Mouse (Mus musculus): ENCODE results near the gene Efnb3. TPM values are rescaled to one million over a fixed set of nuclear protein-coding genes. Genes with fewer than 3 reads are reported as not detected.

Efnb3 gene
- polyA plus RNA-seq, 1 experiment from 2014 or later = 5.7 TPM

GRCm38 (mm10) chr11:69589207-69589834, 29.3 kb upstream of the Efnb3 start:
- H3K36me3 ChIP-seq (ENCODE audit: control insufficient read depth, insufficient read depth, low read length) = peaks cover 37% of the 10 kb centered on the region
- H3K4me3 ChIP-seq (ENCODE audit: low read length) = no peak overlapping the region
- no peak overlapping the region for H3K27ac ChIP-seq (ENCODE audit: low read length)
- ATAC-seq (ENCODE audit: low read depth) = no peak
- H3K4me2 ChIP-seq (ENCODE audit: low read depth, low read length) = no peak overlapping the region
- 89% methylated on average over 22 of the region's 22 CpGs for WGBS
- no peak overlapping the region for H3K9ac ChIP-seq (ENCODE audit: low read length)
- H3K4me1 ChIP-seq (replicated peaks; ENCODE audit: control insufficient read depth, insufficient read depth, low read length) = no peaks in the 10 kb centered on the region
- no peaks in the 10 kb centered on the region for H3K27me3 ChIP-seq (ENCODE audit: control insufficient read depth, insufficient read depth, low read depth, low read length)
- H3K9me3 ChIP-seq (ENCODE audit: control insufficient read depth, low read length) = no peaks in the 10 kb centered on the region

GRCm38 (mm10) chr11:69585718-69586325, 25.8 kb upstream of the Efnb3 start:
- no peaks in the 10 kb centered on the region for H3K27me3 ChIP-seq (ENCODE audit: control insufficient read depth, insufficient read depth, low read depth, low read length)
- ATAC-seq (ENCODE audit: low read depth) = no peak
- H3K4me1 ChIP-seq (replicated peaks; ENCODE audit: control insufficient read depth, insufficient read depth, low read length) = peaks cover 6% of the 10 kb centered on the region
- 77% methylated on average over 7 of the region's 7 CpGs for WGBS
- no peak overlapping the region for H3K4me2 ChIP-seq (ENCODE audit: low read depth, low read length)
- H3K9ac ChIP-seq (ENCODE audit: low read length) = no peak overlapping the region
- no peak overlapping the region for H3K27ac ChIP-seq (ENCODE audit: low read length)
- peaks cover 28% of the 10 kb centered on the region for H3K36me3 ChIP-seq (ENCODE audit: control insufficient read depth, insufficient read depth, low read length)
- H3K4me3 ChIP-seq (ENCODE audit: low read length) = no peak overlapping the region
- no peaks in the 10 kb centered on the region for H3K9me3 ChIP-seq (ENCODE audit: control insufficient read depth, low read length)

DNA sequence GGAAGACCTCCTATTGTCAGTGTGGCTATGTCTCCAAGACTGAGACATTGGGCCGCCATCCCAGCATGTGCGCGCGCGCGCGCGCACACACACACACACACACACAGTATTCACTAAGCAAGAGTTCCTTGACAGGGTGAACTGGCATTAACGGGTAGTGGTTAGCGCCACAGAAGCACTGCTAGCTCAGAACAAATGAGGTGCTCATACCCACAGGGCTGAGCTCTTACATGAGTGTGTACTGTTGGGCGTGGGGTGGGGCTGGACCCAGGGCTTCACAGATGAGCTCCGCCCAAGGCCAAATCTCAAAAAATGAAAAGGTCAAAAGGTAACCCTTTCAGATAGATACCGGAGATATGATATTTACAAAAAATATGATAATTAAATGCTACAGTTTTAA, 24.9 kb upstream of the Efnb3 start:
- Histone ChIP-seq H3K4me3 (ENCODE audit: low read length) (no peak overlapping the region), H3K9ac (ENCODE audit: low read length) (no peak overlapping the region), H3K4me2 (ENCODE audit: low read depth, low read length) (no peak overlapping the region), H3K9me3 (ENCODE audit: control insufficient read depth, low read length) (no peaks in the 10 kb centered on the region), H3K27me3 (ENCODE audit: control insufficient read depth, insufficient read depth, low read depth, low read length) (no peaks in the 10 kb centered on the region), H3K4me1 (replicated peaks; ENCODE audit: control insufficient read depth, insufficient read depth, low read length) (peaks cover 6% of the 10 kb centered on the region), H3K36me3 (ENCODE audit: control insufficient read depth, insufficient read depth, low read length) (peaks cover 28% of the 10 kb centered on the region), H3K27ac (ENCODE audit: low read length) (no peak overlapping the region)
- no peak for ATAC-seq (ENCODE audit: low read depth)
- 93% methylated on average over 13 of the region's 13 CpGs for whole genome bisulfite sequencing

- H3K4me1 ChIP-seq (replicated peaks; ENCODE audit: control insufficient read depth, insufficient read depth, low read length) = peaks cover 6% of the 10 kb centered on the region
- H3K36me3 ChIP-seq (ENCODE audit: control insufficient read depth, insufficient read depth, low read length) = peaks cover 20% of the 10 kb centered on the region
- H3K9me3 ChIP-seq (ENCODE audit: control insufficient read depth, low read length) = no peaks in the 10 kb centered on the region
- H3K4me3 ChIP-seq (ENCODE audit: low read length) = no peak overlapping the region
- ATAC-seq (ENCODE audit: low read depth) = no peak
- H3K27ac ChIP-seq (ENCODE audit: low read length) = no peak overlapping the region
- no peak overlapping the region for H3K4me2 ChIP-seq (ENCODE audit: low read depth, low read length)
- 83% methylated on average over 7 of the region's 7 CpGs for whole genome bisulfite sequencing
- H3K27me3 ChIP-seq (ENCODE audit: control insufficient read depth, insufficient read depth, low read depth, low read length) = no peaks in the 10 kb centered on the region
- no peak overlapping the region for H3K9ac ChIP-seq (ENCODE audit: low read length)
Observed at GRCm38 (mm10) chr11:69584008-69584407, 24.0 kb upstream of the Efnb3 start.

- 61% methylated on average over 9 of the region's 9 CpGs for WGBS
- Histone ChIP-seq H3K27me3 (ENCODE audit: control insufficient read depth, insufficient read depth, low read depth, low read length) (no peaks in the 10 kb centered on the region), H3K4me1 (replicated peaks; ENCODE audit: control insufficient read depth, insufficient read depth, low read length) (peaks cover 18% of the 10 kb centered on the region), H3K27ac (ENCODE audit: low read length) (no peak overlapping the region), H3K36me3 (ENCODE audit: control insufficient read depth, insufficient read depth, low read length) (peaks cover 3% of the 10 kb centered on the region), H3K9ac (ENCODE audit: low read length) (peak overlapping the region; percentile 86), H3K4me2 (ENCODE audit: low read depth, low read length) (peak overlapping the region; percentile 72), H3K9me3 (ENCODE audit: control insufficient read depth, low read length) (no peaks in the 10 kb centered on the region), H3K4me3 (ENCODE audit: low read length) (peak overlapping the region; percentile 22)
- no peak for ATAC-seq (ENCODE audit: low read depth)
Observed at GRCm38 (mm10) chr11:69582230-69582805, 22.3 kb upstream of the Efnb3 start.

DNA sequence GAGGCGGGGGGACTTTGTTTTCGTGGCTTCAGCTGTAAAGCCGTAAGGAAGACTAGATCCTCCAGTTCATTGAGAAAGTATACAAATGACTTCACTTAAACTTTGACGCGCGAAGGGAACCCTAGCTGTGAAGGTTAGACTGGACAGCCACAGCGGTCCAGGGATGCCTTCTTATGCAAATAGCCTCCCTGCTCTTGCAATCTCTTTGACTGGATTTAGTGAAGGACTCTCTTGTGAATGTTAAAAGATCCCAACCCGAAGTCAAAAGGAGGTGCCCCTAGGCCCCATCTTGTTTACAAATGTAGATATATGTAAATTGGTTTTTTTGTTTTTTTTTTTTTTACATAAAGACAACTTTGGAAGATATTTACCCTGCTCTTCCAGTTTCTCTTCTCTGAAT, 21.8 kb upstream of the Efnb3 start:
- WGBS = under 1% methylated on average over 8 of the region's 8 CpGs
- Histone ChIP-seq H3K36me3 (ENCODE audit: control insufficient read depth, insufficient read depth, low read length) (no peaks in the 10 kb centered on the region), H3K9me3 (ENCODE audit: control insufficient read depth, low read length) (no peaks in the 10 kb centered on the region), H3K27me3 (ENCODE audit: control insufficient read depth, insufficient read depth, low read depth, low read length) (no peaks in the 10 kb centered on the region), H3K27ac (ENCODE audit: low read length) (peak overlapping the region; percentile 98), H3K4me1 (replicated peaks; ENCODE audit: control insufficient read depth, insufficient read depth, low read length) (peaks cover 21% of the 10 kb centered on the region), H3K4me3 (ENCODE audit: low read length) (peak overlapping the region; percentile 89), H3K9ac (ENCODE audit: low read length) (peak overlapping the region; percentile 86), H3K4me2 (ENCODE audit: low read depth, low read length) (peak overlapping the region; percentile 72)
- ATAC-seq (ENCODE audit: low read depth) = no peak

DNA sequence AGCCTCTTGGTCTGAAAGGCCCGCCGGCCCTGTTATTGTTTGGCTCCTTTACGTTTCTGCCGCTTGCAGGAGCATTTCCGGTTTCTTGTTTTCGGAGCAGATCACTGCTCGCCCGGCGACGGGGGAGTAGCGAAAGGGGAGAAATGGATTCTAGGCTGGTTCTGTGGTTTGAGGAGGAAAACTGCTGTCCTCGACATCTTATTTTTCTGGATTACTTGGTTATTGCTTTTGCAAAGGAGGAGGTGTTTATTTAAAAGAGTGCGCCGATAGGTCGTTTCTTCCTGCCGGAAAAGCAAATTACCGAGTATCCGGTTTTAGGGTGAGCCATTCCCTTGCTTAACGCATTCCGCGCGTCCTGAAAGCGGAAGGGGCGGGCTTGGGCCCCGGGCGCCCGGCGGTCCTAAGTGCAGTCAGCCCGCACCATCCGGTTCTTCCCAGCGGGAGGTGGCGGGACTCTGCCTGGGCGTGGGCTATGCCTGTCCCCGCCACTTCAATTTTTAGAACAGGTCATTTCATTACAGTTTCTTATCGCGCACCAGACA, 21.2 kb upstream of the Efnb3 start:
- Histone ChIP-seq H3K4me3 (ENCODE audit: low read length) (peak overlapping the region; percentile 89), H3K4me1 (replicated peaks; ENCODE audit: control insufficient read depth, insufficient read depth, low read length) (peaks cover 21% of the 10 kb centered on the region), H3K9ac (ENCODE audit: low read length) (peak overlapping the region; percentile 86), H3K4me2 (ENCODE audit: low read depth, low read length) (peak overlapping the region; percentile 72), H3K27me3 (ENCODE audit: control insufficient read depth, insufficient read depth, low read depth, low read length) (no peaks in the 10 kb centered on the region), H3K36me3 (ENCODE audit: control insufficient read depth, insufficient read depth, low read length) (no peaks in the 10 kb centered on the region), H3K9me3 (ENCODE audit: control insufficient read depth, low read length) (no peaks in the 10 kb centered on the region), H3K27ac (ENCODE audit: low read length) (peak overlapping the region; percentile 98)
- WGBS = under 1% methylated on average over 36 of the region's 36 CpGs
- ATAC-seq (ENCODE audit: low read depth) = peak; percentile 80

DNA sequence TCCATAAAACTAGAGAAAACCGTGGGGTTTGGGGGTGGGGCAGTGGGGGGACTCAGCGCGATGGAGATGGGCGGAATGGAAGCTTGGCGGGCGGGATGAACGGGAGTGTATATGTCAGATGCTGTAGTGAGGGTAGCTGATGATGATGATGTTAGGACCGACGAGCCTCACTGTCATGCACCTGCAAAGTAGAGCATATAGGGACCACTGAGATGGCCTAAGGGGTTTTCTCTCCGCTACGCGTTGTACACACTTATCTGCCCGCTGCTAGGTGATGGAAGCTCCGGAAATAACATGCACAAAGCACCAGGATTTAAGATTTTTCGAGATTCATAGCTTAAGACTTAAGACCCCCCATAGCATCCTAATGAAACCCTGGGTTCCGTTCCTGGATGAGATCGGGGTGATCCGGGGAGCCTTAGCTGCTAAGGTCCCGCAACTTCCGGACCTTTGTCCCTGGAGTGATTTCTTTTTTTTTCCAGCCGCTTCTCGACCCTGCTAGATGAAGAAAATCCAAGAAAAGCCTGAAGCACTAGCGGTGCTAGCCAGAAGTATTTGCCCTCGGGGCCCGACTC, 20.7 kb upstream of the Efnb3 start:
- WGBS = 0% methylated on average over 25 of the region's 25 CpGs
- Histone ChIP-seq H3K9me3 (ENCODE audit: control insufficient read depth, low read length) (no peaks in the 10 kb centered on the region), H3K27me3 (ENCODE audit: control insufficient read depth, insufficient read depth, low read depth, low read length) (no peaks in the 10 kb centered on the region), H3K27ac (ENCODE audit: low read length) (peak overlapping the region; percentile 98), H3K4me1 (replicated peaks; ENCODE audit: control insufficient read depth, insufficient read depth, low read length) (peaks cover 21% of the 10 kb centered on the region), H3K4me3 (ENCODE audit: low read length) (peak overlapping the region; percentile 89), H3K36me3 (ENCODE audit: control insufficient read depth, insufficient read depth, low read length) (no peaks in the 10 kb centered on the region), H3K4me2 (ENCODE audit: low read depth, low read length) (peak overlapping the region; percentile 72), H3K9ac (ENCODE audit: low read length) (peak overlapping the region; percentile 86)
- no peak for ATAC-seq (ENCODE audit: low read depth)

DNA sequence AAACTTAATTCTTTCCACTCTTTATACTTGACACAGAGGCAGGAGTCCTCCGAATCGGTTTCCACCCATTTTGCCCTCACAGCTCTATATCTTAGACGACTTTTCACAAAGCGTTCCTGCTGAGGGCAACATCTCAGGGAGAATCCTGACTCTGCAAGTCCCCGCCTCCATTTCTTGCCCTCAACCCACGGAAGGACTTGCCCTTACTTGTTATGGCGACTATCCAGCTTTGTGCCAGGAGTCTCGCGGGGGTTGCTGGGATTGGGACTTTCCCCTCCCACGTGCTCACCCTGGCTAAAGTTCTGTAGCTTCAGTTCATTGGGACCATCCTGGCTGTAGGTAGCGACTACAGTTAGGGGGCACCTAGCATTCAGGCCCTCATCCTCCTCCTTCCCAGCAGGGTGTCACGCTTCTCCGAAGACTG, 20.1 kb upstream of the Efnb3 start, which contains the start of the genes Wrap53 and Trp53:
Gene Wrap53 (minus strand): TSS at position 165 of the 424 bp plus-strand sequence.
Gene Trp53 (plus strand): TSS at position 269 of the 424 bp plus-strand sequence.
- Histone ChIP-seq H3K27me3 (ENCODE audit: control insufficient read depth, insufficient read depth, low read depth, low read length) (no peaks in the 10 kb centered on the region), H3K9me3 (ENCODE audit: control insufficient read depth, low read length) (no peaks in the 10 kb centered on the region), H3K27ac (ENCODE audit: low read length) (peak within 1 kb of the TSS; percentile 98), H3K4me3 (ENCODE audit: low read length) (peak within 1 kb of the TSS; percentile 89), H3K36me3 (ENCODE audit: control insufficient read depth, insufficient read depth, low read length) (no peaks in the 10 kb centered on the region), H3K9ac (ENCODE audit: low read length) (peak within 1 kb of the TSS; percentile 86), H3K4me2 (ENCODE audit: low read depth, low read length) (peak within 1 kb of the TSS; percentile 87), H3K4me1 (replicated peaks; ENCODE audit: control insufficient read depth, insufficient read depth, low read length) (peaks cover 21% of the 10 kb centered on the region)
- ATAC-seq (ENCODE audit: low read depth) = peak; percentile 70
- WGBS = under 1% methylated on average over 13 of the region's 13 CpGs

Measured in lung, embryonic 16.5 days (tissue).